Mouse (Mus musculus) stomach, embryonic 14.5 days (tissue): ENCODE measurements around the gene BC017158. TPM values are rescaled to one million over a fixed set of nuclear protein-coding genes. Genes with fewer than 3 reads are reported as not detected.
A peak's percentile ranks its signal among the peaks of the same experiment; 100 is the strongest.

Source experiments
- ATAC-seq: fragments of 200-750 bp; cut with Nextera tagmentation; 2 replicates; pipeline ENCODE4 v1.8.0; 2017; ENCODE audit warnings: low read depth, moderate TSS enrichment; ENCODE audit not compliant: insufficient number of reproducible peaks, insufficient read depth, low FRiP score
- H3K27ac ChIP-seq: fragments of 300-500 bp; sonication (generic); 2 replicates; pipeline ENCODE4 v1.5.1; 2014; ENCODE audit warnings: mild to moderate bottlenecking, low read length, moderate library complexity, mixed read lengths
- H3K27me3 ChIP-seq: fragments of 300-500 bp; sonication (generic); 2 replicates; pipeline ENCODE4 v1.6.1; 2014; ENCODE audit warnings: low read length, control low read depth, mixed read lengths; ENCODE audit not compliant: control insufficient read depth, insufficient read depth
- H3K36me3 ChIP-seq: fragments of 300-500 bp; sonication (generic); 2 replicates; pipeline ENCODE4 v1.6.1; 2014; ENCODE audit warnings: mild to moderate bottlenecking, control low read depth, low read length, moderate library complexity, mixed read lengths; ENCODE audit not compliant: control insufficient read depth, insufficient read depth
- H3K4me1 ChIP-seq: fragments of 300-500 bp; sonication (generic); 2 replicates; pipeline ENCODE4 v1.6.1; 2014; ENCODE audit warnings: low read length, control low read depth, mixed read lengths; ENCODE audit not compliant: control insufficient read depth, insufficient read depth
- H3K4me2 ChIP-seq: fragments of 300-500 bp; sonication (generic); replicated peaks from 2 replicates; pipeline ENCODE4 v1.6.1; 2014; ENCODE audit warnings: low read depth, low read length, control low read depth
- H3K4me3 ChIP-seq: fragments of 300-500 bp; sonication (generic); 2 replicates; pipeline ENCODE4 v1.5.1; 2014; ENCODE audit warnings: low read depth, low read length, control low read depth
- H3K9ac ChIP-seq: fragments of 300-500 bp; sonication (generic); replicated peaks from 2 replicates; pipeline ENCODE4 v1.6.1; 2014; ENCODE audit warnings: low read depth, mild to moderate bottlenecking, control low read depth, low read length, moderate library complexity, mixed read lengths
- H3K9me3 ChIP-seq: fragments of 300-500 bp; sonication (generic); 2 replicates; pipeline ENCODE4 v1.6.1; 2016; ENCODE audit warnings: low read depth, low read length, control low read depth; ENCODE audit not compliant: control insufficient read depth
- WGBS: fragments of 180-500 bp; shearing (Covaris S2); extraction: QIAGEN DNeasy Blood & Tissue Kit; methylation state at CpG from one replicate; pipeline ENCODE4 v1.1.7; 2014; 5-methylcytosine and 5-hydroxymethylcytosine counted together
- polyA plus RNA-seq: library from polyadenylated mRNA; unstranded; fragments of >200 nt; fragmentation: Nextera tagmentation; extraction: Ambion mirVana; gene quantifications from 2 replicates; pipeline ENCODE4 v1.2.1, GENCODE M21; 2014

BC017158 gene
- polyA plus RNA-seq, 1 experiment from 2014 or later: 36.8 TPM

DNA sequence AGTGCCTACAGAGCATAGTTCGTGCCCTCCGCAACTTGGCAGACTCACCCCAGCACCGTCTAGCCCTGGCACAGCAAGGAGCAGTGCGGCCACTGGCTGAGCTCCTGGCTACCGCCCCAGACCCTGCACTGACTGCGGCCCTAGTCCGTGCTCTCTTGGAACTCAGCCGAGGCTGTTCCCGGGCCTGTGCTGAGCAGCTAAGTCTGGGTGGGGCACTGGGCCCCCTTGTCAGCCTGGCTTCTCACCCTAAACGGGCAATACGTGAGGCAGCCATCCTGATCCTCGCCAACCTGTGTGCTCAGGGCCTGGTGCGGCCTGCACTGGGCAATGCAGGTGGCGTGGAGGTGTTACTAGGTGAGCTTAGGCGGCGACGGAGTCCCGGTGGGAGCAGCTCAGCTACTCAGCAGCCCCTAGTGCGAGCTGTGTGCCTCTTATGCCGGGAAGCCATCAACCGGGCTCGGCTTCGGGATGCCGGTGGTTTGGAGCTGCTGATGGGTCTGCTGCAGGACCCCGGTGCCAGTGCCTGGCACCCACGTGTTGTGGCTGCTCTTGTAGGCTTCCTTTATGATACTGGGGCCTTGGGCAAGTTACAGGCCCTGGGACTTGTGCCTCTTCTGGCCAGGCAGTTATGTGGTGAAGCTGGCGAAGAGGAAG, 57.7 kb downstream of the BC017158 start:
- Histone ChIP-seq H3K4me3 (no peak overlapping the region), H3K27me3 (no peaks in the 10 kb centered on the region), H3K4me2 (no peak overlapping the region), H3K4me1 (peaks cover 11% of the 10 kb centered on the region; the same call in 1 of the 2 replicates), H3K9ac (no peak overlapping the region), H3K9me3 (no peaks in the 10 kb centered on the region), H3K27ac (no peak overlapping the region), H3K36me3 (peaks cover 39% of the 10 kb centered on the region)
- 94% methylated on average over 27 of the region's 27 CpGs for WGBS
- ATAC-seq: no peak

DNA sequence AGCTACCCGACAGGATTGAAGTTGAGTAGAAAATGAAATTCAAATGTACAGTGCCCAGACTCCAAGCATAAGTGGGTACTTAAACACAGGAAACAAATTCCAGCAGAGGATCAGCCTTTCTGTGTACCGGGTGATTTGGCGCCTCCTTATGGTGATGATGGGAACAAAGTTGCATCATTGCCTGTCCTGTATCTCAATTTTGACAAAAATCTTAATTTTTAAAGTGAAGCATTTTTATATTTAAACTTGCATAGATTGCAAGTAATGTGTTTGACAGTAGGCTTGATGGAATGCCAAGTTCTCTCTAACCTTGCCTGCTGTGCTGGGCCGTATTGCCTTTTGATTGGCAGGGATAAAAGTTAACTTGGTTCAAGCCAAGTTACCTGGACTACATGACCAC, 59.0 kb downstream of the BC017158 start:
- peaks cover 11% of the 10 kb centered on the region; the same call in 1 of the 2 replicates for H3K4me1 ChIP-seq
- H3K27ac ChIP-seq: peak overlapping the region; percentile 70; the same call in 1 of the 2 replicates
- H3K9ac ChIP-seq: no peak overlapping the region; the same call in 1 of the 2 replicates
- no peaks in the 10 kb centered on the region for H3K27me3 ChIP-seq
- H3K4me2 ChIP-seq: peak overlapping the region; percentile 41
- 21% methylated on average over 4 of the region's 4 CpGs for WGBS
- H3K4me3 ChIP-seq: peak overlapping the region; percentile 77
- H3K36me3 ChIP-seq: peaks cover 26% of the 10 kb centered on the region
- H3K9me3 ChIP-seq: no peaks in the 10 kb centered on the region
- no peak for ATAC-seq

DNA sequence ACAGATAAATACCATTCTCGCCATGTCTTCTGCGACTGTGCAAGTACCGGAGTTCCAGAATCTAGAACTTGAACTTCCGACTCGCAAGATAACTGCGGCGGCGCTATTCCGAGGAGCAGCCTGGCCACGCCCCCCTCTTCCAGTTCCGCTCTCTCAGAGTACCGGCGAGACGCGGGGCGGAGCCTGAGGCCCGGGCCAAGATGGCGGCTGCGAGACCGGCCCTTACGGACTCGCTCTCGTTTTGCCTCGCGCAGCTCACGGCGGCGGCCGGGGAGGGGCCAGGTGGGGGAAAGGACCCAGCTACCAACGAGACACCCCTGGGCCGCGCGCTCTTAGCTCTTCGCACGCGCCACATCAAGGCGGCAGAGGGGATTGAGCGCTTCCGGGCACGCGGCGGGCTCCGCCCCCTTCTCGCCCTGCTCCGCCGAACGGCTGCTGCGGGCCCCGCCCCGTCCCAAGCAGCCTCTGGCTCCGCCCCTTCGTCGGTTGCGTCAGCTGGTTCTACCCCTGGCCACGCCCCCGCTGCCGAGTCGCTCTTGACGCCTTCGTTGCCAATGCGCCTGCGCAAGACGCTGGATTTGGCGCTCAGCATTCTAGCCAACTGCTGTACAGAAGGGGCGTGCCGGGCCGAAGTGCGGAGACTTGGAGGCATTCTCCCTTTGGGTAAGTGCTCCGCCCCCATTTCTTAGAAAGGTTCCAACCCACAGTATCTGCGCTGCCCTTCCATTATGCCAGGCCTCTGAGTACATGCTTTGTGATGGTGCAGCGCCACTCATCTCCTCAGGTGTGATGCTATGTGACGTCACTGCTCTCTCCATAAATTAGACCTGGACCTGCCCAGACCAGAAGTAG, 59.8 kb downstream of the BC017158 start, which contains the start of gene 9130023H24Rik:
Gene 9130023H24Rik, minus strand, starts transcription at position 105 of the 852 bp plus-strand sequence.
- WGBS: under 1% methylated on average over 72 of the region's 72 CpGs
- peak; percentile 91 for ATAC-seq
- peaks cover 24% of the 10 kb centered on the region for H3K36me3 ChIP-seq

DNA sequence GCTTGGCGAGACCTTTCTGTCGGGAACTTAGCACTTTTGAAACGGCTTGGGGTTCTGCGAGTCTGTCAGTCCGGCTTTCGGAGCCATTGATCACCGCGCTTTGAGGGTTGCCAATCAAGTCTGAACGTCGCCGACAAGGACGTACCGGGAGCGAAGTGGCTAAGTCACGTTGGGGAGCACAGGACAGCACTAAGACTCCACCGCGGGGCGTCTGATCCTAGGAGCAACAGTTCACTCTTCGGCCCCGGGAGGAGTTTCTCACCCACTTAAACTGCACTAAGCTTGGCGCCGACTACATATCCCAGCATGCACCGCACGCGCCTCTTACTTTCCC, 60.4 kb downstream of the BC017158 start:
- ATAC-seq: no peak
- H3K36me3 ChIP-seq: peaks cover 19% of the 10 kb centered on the region
- H3K27me3 ChIP-seq: no peaks in the 10 kb centered on the region
- no peaks in the 10 kb centered on the region for H3K9me3 ChIP-seq
- WGBS: under 1% methylated on average over 25 of the region's 25 CpGs
- peak overlapping the region; percentile 61 for H3K9ac ChIP-seq
- peak overlapping the region; percentile 77 for H3K4me3 ChIP-seq
- H3K4me2 ChIP-seq: peak overlapping the region; percentile 64
- peaks cover 11% of the 10 kb centered on the region; the same call in 1 of the 2 replicates for H3K4me1 ChIP-seq
- H3K27ac ChIP-seq: peak overlapping the region; percentile 96

More for the DNA sequence above, 59.8 kb downstream of the BC017158 start, which contains the start of gene 9130023H24Rik:
- H3K9ac ChIP-seq: peak within 1 kb of the TSS; percentile 74
- H3K27ac ChIP-seq: peak within 1 kb of the TSS; percentile 96
- H3K4me2 ChIP-seq: peak within 1 kb of the TSS; percentile 64
- peak within 1 kb of the TSS; percentile 77 for H3K4me3 ChIP-seq
- H3K9me3 ChIP-seq: no peaks in the 10 kb centered on the region
- H3K4me1 ChIP-seq: peaks cover 11% of the 10 kb centered on the region; the same call in 1 of the 2 replicates
- H3K27me3 ChIP-seq: no peaks in the 10 kb centered on the region

DNA sequence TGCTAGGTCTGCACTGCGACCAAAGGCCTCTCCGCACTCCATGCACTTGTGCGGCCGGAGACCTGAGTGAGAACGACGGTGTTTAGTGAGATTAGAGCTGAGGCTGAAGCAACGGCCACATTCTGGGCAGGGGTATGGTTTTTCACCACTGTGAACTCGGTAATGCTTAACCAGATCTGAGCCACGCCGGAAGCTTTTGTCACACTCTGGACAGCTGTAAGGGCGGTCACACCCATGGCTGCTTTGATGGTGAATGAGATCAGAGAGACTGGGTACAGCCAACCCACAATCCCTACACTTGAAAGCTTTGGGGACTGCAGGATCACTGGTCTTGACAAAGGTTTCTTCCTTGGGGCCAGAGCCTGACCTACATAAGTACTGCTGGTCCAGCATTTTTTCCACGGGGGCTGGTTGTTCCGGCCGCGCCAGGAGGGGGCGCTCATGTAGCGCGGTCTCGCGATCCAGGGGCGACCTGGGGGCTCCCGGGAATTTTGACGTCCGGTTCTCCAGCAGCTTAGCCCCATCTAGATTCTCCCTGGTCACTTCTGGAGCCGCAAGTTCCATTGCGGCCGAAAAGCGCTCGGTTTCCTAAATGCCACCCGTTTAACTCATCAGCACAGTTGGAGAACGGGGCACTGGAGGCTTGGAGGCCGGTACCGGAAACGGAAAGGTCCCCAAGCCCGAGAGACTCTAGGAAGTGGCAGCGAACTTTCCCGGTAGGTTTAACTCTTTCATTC, 60.9 kb downstream of the BC017158 start, which contains the start of gene Armc5:
Gene Armc5, plus strand, starts transcription at position 487 of the 737 bp plus-strand sequence.
- H3K27ac ChIP-seq: peak within 1 kb of the TSS; percentile 96
- H3K4me2 ChIP-seq: peak within 1 kb of the TSS; percentile 64
- 24% methylated on average over 37 of the region's 37 CpGs for WGBS
- H3K9ac ChIP-seq: peak within 1 kb of the TSS; percentile 74
- peak within 1 kb of the TSS; percentile 77 for H3K4me3 ChIP-seq
- ATAC-seq: peak; percentile 30; the same call in 1 of the 2 replicates
- H3K36me3 ChIP-seq: peaks cover 15% of the 10 kb centered on the region
- H3K4me1 ChIP-seq: peaks cover 11% of the 10 kb centered on the region; the same call in 1 of the 2 replicates
- no peaks in the 10 kb centered on the region for H3K27me3 ChIP-seq
- no peaks in the 10 kb centered on the region for H3K9me3 ChIP-seq

DNA sequence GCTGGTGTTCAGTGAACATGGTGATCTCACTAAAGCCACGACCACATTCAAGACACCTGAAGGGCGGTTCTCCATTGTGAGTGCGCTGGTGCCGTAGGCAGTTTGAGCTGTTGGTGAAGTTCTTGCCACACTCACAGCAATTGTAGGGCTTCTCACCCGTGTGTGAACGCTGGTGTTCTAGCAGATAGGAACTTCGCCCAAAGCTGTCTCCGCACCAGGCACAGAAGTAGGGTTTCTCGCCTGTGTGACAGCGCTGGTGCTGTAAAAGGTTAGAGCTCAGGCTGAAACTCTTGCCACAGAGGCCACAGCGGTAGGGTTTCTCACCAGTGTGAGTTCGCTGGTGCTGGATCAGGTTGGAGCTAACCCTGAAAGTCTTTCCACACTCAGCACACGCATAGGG, 61.5 kb downstream of the BC017158 start:
- H3K4me3 ChIP-seq: no peak overlapping the region
- no peak overlapping the region for H3K27ac ChIP-seq

DNA sequence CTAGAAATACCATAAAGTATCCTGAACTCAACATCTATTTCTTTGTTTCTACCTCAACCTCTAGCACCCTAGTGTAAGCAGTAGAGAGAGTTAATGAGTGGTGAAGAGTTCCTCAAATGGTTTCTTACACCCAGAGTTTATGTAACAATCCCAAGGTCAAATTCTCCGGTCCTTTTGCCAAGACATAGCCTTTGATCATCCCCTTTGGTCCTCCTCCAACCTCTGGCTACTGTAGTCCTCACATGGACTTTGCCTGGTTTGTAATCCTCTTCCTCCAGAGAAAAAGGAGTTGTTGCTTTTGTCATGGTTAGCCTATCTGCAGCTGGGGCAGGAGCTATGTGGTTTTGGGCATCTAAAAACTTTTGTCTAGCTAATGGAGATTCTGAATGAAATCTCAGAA, 62.5 kb downstream of the BC017158 start:
- ATAC-seq: no peak
- Histone ChIP-seq H3K4me3 (no peak overlapping the region), H3K4me2 (no peak overlapping the region), H3K27me3 (no peaks in the 10 kb centered on the region), H3K9ac (no peak overlapping the region), H3K4me1 (peaks cover 11% of the 10 kb centered on the region; the same call in 1 of the 2 replicates), H3K36me3 (peaks cover 5% of the 10 kb centered on the region; the same call in 1 of the 2 replicates), H3K27ac (no peak overlapping the region), H3K9me3 (no peaks in the 10 kb centered on the region)
- WGBS: 91% methylated on average over 1 of the region's 1 CpGs

More for the DNA sequence above, 61.5 kb downstream of the BC017158 start:
- peaks cover 11% of the 10 kb centered on the region; the same call in 1 of the 2 replicates for H3K4me1 ChIP-seq
- H3K36me3 ChIP-seq: peaks cover 10% of the 10 kb centered on the region
- no peak for ATAC-seq
- 93% methylated on average over 13 of the region's 13 CpGs for WGBS
- H3K9me3 ChIP-seq: no peaks in the 10 kb centered on the region
- 0 out of 2 replicates have a peak overlapping the region, but pooled peaks have one; percentile 61 for H3K9ac ChIP-seq
- no peaks in the 10 kb centered on the region for H3K27me3 ChIP-seq
- H3K4me2 ChIP-seq: peak overlapping the region; percentile 64; the same call in 1 of the 2 replicates

DNA sequence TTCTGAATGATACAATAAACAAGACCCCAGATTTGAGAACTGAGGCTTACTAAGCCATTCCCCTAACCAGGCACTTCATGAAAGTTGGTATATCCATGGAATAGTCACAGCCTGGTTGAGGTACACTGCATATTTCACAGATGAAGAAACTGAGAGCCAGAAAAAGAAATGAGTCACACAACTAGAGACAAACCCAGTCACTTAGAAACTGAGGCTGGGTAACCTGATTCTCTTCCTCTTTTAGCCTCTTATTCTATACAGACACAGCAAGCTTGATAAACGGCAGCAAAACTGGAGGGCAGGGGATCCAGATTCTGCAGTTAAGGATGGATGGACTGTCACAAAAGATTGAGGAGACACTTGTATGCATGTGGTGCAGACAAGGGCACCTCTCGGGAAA, 63.2 kb downstream of the BC017158 start:
- no peak overlapping the region for H3K9ac ChIP-seq
- WGBS: 73% methylated on average over 2 of the region's 2 CpGs
- peaks cover 11% of the 10 kb centered on the region; the same call in 1 of the 2 replicates for H3K4me1 ChIP-seq
- no peaks in the 10 kb centered on the region for H3K36me3 ChIP-seq
- no peak overlapping the region for H3K4me3 ChIP-seq
- no peak overlapping the region for H3K27ac ChIP-seq
- no peaks in the 10 kb centered on the region for H3K27me3 ChIP-seq
- H3K9me3 ChIP-seq: no peaks in the 10 kb centered on the region
- ATAC-seq: no peak
- no peak overlapping the region for H3K4me2 ChIP-seq
